Mouse (Mus musculus) 416B (cell line): ENCODE measurements around the gene Trp53rkb.

Experiments used
- DNase-seq: peaks from one replicate; pipeline ENCODE4 v3.0.0; 2011; ENCODE audit warnings: low read depth

Gene Trp53rkb

GRCm38 (mm10) chr2:166834796-166835195 lies 42.5 kb downstream of the Trp53rkb start:
- DNase-seq: no peak

- DNase-seq: no peak
Observed at GRCm38 (mm10) chr2:166835581-166835980, 43.2 kb downstream of the Trp53rkb start.

DNA sequence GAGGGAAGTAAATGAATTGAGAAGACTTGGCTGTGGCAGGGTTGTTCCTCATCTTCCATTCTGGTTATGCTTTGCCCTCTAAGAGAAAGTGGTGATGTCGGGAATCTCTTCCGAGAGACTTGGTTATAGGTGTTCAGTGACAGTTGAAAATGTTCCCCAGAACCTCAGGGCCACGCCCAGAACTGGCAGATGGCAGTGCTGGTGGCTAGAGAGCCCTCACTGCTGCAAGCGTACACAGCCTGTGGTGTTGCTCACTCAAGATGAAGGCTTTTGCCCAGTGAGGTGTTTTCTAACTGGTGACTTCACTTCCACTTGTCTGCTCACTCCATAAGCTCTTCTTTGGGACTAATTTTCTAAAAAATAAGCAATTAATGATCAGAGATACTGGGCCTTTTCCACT lies 49.5 kb downstream of the Trp53rkb start:
- DNase-seq: no peak
